Mouse (Mus musculus) thymus, postnatal 36 days (tissue): Measurements from ENCODE around the gene Cant1.

Source experiments
- DNase-seq, 2 experiments: peaks; one replicate each; pipeline ENCODE4 v3.0.0; 2022; ENCODE audit warnings: mixed read lengths in 2 of 2

Gene Cant1

GRCm38 (mm10) chr11:118406521-118406920, 12.4 kb downstream of the Cant1 start:
- peak in 1 of 2 experiments; percentile 7 for DNase-seq

DNA sequence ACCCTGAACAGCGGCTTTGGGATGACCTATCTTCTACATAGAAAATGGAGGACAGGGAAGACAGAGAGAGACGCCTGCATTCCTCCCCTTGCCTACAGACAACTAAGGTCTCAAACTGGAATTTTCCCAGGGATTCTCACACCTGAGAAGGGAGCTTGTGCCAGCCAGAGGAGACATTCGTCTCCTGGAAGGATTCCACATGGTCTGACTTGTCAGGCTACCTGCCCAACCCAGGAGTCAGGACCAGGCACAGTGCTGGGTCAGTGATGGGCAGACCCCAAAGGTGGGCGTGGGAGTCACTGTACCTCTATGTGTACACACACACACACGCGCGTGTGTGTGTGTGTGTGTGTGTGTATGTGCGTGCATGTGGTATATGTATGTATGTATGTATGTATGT, 13.6 kb downstream of the Cant1 start:
- peak in 1 of 2 experiments; percentile 6 for DNase-seq

DNA sequence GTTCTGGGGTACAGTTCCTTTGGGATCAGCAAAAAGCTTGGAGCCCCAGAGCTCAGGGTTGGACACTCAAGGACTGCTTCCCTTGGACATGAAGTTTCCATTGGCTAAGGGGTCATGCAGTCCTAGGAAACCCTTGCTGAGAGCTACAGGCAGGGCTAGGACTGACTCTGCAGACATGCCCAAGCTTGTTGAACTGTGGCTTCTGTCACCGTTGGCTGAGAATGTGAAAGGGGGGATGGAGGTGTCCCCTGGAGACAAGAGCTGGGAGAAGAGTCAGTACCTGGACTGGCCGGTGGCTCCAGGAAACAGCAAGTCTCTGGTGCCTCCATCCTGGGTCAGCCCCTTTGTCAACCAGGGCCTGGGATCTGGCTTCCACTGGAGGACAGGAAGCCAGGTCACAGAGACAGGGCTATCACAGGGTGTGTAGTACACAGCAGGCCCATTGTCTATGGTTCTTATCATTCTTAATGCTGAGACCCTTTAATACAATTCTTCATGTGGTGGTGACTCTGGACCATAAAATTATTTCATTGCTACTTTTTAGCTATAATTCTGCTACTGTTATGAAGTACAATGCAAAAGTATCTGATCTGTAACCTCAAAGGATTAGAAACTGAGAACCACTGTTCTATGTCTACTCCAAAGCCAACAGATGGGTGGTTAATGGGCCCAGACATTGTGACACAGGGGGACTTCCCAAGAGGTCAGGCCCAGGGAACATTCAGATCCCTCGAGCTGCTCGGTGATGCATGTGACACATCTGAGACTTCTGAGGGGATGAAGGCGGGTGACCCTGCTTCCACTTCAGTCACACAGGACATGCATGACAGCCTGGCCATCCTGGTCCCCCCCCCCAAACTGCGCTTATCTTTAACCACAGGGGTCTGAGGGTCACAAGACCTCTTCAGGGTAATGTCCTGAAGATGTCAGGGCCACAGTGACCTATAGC, 14.7 kb downstream of the Cant1 start:
- peak in 1 of 2 experiments; percentile 13 for DNase-seq

- DNase-seq: no peak
Observed at GRCm38 (mm10) chr11:118403183-118403582, 15.7 kb downstream of the Cant1 start.

DNA sequence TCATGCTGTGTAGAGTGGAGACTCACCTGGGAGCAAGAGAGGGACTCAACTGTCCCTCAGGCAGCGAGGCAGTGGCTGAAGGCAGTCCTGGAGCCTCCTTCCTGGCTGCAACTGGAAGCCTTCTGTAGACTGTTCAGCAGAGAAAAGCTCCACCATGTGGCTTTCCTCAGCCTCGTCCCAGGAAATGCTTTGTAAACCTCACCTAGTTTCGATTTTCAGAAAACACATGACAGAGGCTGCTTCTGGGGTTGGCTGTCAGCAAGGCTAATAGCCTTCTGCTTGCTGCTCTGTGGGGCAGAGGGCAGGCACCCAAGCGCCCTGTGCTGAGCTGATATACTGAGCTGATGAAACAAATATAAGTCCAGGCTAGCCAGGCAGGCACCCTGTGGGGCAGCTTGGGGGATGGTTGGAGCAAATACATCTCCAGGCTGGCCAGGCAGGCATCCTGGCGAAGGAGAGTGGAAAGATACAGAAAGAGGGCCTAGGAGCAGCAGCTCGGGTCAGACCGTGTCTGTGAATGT, 17.1 kb downstream of the Cant1 start, which contains the start of gene Lgals3bp:
Gene Lgals3bp, minus strand, starts transcription at position 333 of the 521 bp plus-strand sequence.
- DNase-seq: peak; percentile 67 to 74

DNA sequence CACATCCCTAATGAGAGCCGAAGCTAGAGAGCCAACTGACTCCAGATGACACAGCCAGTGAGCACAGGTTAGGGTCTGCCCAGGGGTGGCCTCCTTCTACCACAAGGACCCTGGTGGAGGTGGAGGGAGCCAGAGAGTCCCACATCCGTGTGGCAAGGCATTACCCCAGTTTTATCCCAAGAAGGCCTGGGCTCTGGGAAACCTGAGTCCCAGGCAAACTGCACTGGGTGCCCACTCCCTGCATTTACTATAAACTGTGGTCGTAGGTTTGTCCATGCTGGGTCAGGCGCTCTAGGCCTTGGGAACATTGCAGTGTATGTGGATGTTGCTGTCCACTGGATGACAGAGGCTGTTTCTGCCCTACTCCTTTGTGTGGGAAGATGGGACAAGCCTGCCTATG, 17.7 kb downstream of the Cant1 start:
- peak in 1 of 2 experiments; percentile 36 for DNase-seq

DNA sequence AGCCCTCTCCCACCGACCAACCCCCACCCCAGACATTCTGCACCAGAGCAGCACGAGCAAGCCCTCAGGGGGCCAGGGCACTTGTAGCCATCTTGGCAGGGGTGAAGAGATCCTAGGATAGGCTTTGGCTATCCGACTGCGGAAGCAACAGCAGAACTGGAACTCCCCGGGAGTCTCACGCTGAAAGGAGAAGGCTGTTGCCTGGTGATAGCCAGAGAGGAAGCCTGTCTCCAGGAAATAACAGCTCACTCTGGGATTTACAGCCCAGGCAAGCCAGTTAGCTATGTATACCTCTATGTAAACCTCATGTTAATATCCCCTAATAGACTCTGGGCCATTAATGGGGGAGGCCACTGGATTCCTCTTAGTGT, 18.3 kb downstream of the Cant1 start:
- peak in 1 of 2 experiments; percentile 14 for DNase-seq

- DNase-seq: peak in 1 of 2 experiments; percentile 11
Observed at GRCm38 (mm10) chr11:118399891-118400565, 18.9 kb downstream of the Cant1 start.

GRCm38 (mm10) chr11:118397806-118398530, 20.9 kb downstream of the Cant1 start:
- peak in 1 of 2 experiments; percentile 43 for DNase-seq

DNA sequence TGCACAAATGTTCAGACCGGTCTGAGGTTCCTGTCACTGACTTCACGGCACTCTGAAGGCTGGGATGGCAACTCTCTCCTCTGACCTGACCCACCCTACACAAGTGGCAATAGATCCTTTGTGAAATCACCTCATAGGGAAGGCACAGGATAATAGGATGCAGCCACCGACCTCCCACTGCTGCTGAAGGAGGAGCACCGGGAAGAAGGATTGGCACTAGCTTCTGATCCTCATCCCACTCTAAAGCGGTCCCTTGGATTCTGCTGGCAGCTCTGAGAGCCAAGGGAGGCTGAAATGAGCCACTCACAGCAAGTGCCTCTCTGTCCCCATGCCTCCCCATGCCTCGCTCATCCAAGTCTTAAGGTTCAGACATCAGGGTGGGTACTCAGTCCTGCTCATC, 24.3 kb downstream of the Cant1 start:
- DNase-seq: no peak

- peak in 1 of 2 experiments; percentile 3 for DNase-seq
Observed at GRCm38 (mm10) chr11:118393991-118394390, 24.9 kb downstream of the Cant1 start.

DNA sequence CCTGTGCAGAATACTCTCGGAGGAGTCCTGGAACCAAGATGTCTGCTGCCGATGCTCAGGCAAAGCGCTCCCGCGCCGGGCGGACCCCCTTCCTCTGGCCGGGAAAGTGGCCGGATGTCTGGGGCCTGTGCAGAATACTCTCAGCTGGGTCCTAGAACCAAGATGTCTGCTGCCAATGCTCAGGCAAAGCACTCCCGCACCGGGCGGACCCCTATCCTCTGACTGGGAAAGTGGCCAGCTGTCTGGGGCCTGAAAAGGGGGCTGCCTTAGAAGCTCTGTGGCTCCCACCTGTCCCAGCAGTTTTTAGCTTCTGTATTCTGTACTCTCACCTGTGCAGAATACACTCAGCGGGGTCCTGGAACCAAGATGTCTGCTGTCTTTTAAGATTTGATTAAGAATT, 31.1 kb downstream of the Cant1 start:
- peak in 1 of 2 experiments; percentile 2 for DNase-seq

DNA sequence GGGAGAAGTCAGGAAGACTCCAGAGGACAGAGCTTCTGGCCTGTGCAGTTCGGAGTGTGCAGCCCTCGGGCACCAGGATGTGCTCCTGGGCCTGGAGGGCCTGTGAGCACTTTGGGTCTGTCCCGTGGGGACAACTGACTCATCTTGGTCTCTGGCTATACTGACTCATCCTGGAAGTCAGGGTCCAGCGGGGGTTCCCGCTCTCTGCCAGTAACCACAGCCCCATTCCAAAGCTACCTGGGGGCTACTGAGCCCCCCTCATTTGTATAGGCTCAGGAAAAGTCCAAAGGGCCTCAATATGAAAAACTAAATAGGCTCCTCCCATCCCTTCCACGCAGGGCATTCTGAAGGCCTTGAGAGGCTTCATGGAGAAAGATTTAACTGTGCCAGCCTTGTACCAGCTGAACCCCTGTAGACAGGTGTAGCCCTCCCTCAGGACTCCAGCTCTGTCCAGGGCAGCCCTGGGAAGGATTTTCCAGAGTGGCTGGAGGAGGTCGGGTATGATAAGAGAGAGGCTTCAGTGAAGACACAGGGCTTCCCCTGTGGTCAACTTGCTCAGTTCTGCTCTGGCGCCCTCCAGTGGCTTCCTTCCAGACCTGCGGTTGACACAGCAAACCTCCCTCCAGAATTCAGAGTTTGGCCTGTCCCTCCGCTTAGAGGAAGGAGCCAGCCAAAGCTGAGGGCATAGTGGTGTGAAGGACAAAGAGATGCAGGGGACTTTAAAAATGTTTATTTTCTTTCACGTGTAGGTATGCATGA, 39.5 kb downstream of the Cant1 start:
- DNase-seq: peak; percentile 77 to 80

DNA sequence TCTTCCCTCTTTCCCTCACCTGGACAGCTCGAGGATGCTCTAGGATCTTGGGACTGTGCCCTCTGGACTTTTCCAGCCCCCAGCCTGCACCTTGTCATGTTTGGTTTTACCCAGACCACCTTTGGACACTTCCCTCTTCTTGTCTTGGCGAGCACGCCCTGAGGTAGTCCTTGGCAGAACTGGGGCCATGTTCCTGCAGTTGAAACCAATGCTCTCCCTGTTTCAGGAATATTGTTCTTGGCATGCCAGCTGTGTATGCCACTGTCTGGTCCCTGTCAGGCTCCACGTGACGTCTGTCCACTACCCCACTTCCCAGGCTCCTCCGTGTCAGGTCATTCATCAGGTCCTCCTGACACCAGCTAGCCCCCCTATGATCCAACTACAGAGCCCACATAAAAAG, 40.2 kb downstream of the Cant1 start:
- DNase-seq: no peak

- DNase-seq: peak in 1 of 2 experiments; percentile 3
Observed at GRCm38 (mm10) chr11:118376323-118376722, 42.6 kb downstream of the Cant1 start.

DNA sequence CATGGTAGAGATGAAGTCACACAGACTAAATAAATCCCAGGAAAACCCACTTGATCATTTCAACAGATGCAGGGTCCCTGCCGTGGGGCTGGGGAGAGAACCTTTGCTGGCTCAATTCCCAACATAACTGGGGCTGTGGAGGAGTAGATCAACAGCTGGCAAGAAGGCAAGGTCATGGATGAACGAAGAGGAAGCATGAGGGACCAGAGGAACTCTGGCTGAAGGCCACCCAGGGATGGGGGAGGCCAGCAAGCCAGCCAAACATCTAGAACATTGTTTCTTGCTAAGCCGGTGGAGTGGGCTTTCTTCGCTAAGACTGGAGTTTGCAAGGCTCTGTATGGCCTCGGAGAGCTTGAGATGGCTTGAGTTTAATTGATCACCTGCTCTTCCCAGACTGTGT, 43.0 kb downstream of the Cant1 start:
- peak in 1 of 2 experiments; percentile 0 for DNase-seq

- DNase-seq: peak in 1 of 2 experiments; percentile 0
Observed at GRCm38 (mm10) chr11:118375461-118375860, 43.4 kb downstream of the Cant1 start.

GRCm38 (mm10) chr11:118375006-118375405, 43.9 kb downstream of the Cant1 start:
- no peak for DNase-seq

DNA sequence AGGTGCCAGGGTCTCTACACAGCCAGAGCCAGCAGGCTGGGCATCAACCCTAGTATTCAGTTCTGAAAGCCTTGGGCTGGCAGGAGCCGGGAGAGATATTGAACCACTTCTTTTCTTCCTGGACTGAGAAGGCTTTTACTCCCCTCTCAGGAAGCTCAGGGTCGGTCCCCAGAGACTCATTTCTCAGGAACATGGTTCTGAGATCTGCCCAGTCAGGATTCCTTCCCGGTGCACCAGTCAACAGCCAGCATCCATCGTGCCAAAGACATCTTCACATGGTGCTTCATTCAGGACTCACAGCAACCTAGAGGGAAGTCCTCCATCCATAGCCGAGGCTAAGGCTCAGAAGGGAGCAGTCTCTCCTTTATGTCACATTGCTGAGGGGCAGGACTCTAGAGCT, 44.4 kb downstream of the Cant1 start:
- no peak for DNase-seq

DNA sequence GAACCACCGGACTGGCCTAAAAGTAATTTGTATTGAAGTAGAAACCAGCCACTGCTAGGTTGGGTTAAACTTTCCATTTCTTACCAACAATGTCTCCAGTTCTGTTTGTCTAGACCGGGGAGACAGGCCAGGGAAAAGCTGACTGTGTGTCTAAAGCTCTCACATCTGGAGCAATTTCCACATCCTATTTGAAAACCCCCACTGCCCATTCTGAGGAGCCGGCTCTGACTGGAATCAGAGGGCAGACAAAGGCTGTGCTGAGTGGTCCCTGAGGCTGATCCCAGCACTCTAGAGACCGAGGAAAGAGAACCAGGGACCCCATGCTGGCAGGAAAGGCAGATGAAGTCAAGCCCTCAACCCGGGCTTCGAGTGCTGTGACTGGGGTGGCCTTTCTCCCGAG, 46.2 kb downstream of the Cant1 start:
- DNase-seq: no peak

GRCm38 (mm10) chr11:118371876-118372275, 47.0 kb downstream of the Cant1 start:
- DNase-seq: no peak

- DNase-seq: peak in 1 of 2 experiments; percentile 4
Observed at GRCm38 (mm10) chr11:118369657-118370056, 49.2 kb downstream of the Cant1 start.
